Mouse (Mus musculus): Measurements from ENCODE around the gene Deup1.
"Not testable (repeated sequence)": the region's sequence is repeated elsewhere in the genome, so short reads cannot be mapped to it uniquely, and the experiment has no call there.

Gene Deup1

DNA sequence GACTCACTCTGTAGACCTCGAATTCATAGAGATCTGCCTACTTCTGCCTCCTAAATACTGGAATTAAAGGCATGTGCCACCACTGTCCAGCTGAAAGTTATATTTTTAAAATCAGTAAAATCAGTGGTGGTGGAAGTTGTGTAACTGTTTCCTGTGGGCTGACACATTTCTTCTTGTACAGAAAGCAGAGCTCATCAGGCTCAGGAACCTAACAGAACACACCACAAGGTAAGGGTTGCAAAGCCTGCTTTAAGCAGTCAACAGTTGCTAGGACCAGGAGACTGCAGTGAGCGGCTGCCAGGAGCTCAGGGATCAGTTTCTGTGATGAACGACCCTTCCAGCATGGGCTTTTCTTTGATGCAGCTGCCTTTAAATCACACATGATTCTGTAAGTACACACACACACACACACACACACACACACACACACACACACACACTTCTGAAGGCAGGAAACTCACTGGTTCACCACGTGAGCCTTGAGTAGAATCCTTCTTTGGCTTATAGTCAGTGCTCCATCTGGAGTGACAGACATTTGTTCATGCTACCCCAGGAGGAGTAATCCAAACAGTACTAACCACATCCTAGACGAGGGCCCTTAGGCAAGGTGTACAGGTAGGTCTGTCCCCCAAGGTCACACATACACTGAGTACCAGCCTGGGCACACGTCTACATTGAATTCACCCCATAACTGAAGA is 40.4 kb downstream of the Deup1 start:
- no peak for DNase-seq (ENCODE audit: low spot score)

DNA sequence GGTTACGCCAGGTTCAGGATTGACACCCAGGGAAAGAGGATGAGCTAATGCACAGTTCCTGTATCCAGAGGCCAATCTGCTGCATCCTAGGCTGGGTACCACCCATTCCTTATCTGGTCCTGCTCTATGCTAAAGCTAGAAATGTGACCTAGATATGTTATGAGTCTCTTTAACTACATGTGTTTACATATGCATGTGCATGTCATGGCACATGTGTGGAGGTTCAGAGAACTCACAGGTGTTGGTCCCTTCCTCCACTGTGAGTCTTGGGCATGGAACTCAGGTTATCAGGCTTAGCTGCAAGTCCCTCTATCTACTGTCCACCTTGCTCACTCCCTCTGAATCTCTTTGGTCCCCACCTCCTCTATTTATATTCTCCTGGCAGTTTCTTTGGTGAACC is 41.8 kb downstream of the Deup1 start:
- DNase-seq (ENCODE audit: low spot score), result no peak

DNA sequence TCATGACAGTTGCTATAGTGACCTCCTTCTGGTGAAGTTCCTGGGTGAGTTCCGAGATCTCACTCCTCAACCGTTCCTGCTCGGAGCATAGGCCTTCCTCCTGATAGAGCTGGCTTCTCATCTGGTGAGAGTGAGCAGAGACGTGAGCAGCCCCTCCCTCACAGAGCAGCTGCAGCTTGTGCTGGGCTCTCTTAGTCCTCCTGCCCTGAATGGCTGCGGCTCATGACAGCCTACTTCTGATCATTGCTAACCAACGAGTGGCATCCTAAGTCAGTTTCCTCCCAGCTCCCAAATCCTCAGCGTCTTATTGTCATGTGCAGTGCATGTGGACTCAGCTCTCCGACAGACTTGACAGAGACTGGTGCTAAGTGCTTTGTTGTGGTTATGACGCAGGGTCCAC is 43.5 kb downstream of the Deup1 start:
- DNase-seq (ENCODE audit: low spot score), result no peak

DNA sequence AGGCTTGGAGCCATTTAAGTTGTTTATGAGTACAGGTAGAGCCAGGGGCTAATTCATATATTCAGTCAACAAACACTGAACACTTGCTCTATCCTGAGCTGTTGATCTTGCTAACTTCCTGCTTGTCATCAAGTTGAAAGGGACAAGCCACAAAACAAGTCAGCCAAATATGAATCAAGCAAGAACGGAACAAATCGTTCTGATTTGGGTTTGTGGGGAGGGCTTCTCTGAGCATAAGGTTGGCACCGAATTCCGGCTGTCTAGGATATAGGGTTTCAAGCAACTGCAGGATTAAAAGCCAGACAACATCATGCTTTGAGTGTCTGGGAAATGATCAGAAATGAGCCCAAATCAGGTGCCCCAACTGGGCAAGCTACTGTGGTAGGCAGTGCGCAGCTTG is 45.7 kb downstream of the Deup1 start:
- DNase-seq (ENCODE audit: low spot score), result no peak

DNA sequence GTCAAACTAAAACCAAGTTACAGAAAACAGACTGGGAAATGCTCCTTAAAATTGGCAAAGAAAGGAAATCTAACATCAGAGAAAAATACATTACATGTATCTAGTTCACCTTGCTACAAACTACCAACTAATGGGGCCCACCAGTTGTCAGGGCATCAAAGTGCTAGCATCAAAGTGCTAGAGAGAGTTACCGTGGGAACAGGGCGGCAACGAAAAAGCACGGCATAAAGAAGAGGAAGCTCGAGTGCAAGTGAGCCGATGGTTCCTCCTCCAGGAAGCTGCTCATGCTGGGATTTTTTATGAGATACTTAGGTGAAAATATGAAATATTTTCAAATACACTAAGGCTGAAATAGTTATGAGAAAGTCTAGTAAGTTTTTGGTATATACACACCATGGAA is 47.6 kb downstream of the Deup1 start:
- no peak for DNase-seq (ENCODE audit: low spot score)

DNA sequence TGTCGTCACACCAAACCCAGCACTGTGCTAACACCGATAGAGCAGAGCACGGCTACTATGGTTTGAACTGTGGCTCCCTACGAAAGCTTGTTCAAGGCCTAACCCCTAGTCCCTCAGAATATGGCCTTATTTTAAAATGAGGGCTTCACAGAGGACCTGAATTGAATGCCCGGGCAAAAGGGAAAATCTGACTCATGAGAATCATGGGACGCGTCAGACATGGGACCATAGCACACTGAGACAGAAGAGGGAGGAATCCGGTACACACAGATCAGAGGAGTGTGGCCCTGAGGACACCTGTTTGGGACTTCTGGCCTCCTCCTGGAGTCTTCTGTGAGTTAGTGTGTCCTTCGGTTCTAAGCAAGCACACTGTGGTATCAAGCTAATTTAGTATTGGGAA is 48.8 kb downstream of the Deup1 start:
- no peak for DNase-seq (ENCODE audit: low spot score)

DNA sequence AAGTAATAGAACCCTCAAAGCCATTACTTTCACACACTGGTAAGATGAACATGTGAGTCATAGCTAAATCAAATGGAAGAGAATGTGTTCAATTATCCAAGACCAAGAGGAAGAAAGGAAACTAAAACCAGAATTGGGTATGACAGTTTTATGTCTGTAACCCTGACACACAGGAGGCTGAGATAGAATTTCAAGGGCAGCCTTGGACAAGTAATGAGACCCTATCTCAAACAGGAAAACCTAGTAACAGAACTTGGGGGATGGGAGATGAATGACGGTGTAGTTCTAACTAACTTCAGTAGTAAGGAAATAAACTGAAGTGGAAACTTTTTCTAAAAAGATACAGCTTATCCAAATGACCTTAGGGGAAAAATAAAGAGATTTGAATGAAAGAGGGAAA is 49.3 kb downstream of the Deup1 start:
- DNase-seq (ENCODE audit: low spot score), result no peak

DNA sequence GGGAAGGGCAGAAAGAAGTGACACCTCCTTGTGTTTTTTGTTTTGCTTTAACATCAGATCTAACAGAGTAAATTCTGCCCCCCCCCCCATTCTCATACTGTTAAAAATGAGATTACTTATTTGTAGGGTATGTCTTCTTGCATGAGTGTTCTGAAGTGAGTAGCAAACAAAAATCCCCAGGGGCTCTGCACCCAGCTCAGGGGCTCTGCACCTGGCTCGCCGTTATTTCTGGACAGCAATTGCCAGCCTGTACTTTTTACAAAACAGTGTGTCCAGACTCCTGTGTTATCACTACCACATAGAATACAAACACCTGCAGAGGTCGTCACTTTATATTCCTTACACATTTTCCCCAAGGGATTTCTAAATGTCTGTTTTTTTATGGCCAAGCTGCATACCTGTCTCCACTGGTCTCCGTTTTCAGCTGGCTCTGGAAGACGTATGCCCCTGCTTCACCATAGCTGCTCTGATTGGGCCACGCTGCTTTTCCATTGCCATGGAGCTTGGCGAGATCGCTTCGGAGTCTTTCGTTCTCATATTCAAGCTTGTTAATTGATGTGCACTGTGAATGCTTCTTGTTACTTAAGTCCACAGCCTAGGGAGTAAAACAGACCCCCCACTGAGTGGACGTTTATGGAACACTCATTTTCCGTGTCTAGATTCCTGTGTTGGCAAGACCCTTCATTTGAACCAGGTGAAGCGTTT is 52.8 kb downstream of the Deup1 start:
- DNase-seq (ENCODE audit: low spot score), result no peak

DNA sequence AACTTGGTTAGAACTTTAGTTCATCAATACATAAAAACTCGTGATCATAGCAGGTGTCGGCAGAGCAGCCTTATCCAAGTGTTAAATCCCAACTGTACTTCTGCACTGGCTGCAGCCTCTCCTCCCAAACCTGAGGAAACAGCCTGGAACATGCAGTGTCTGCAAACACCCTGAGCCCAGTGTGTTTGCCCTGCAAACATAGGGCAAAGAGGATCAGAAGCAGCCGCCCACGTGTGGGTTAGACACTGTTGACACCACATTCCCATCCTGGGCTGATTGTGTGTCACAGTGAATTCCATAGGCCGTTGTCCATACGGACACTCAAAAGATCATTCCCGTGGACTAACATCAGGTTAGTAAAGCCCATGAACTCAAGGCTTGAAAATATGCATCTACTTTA is 65.4 kb downstream of the Deup1 start:
- DNase-seq (ENCODE audit: low spot score), result no peak

DNA sequence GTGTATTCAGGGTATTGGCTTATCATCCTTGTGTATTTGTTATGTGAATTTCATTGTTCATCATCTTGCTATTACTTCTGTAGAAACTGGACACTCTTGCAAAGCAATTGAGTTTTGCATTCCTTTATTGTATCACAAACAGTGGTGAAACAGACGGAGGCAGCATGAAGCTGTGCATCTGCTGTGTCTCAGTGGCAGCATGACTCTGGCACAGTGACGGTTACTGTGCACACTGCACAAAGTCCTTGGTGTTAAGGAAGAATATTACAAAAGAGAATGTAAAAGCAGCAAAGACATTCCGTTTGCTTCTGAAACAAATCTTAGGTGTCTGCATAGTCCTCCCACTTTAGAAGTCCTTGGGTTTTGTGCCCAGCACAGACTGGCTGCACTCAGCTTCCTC is 67.3 kb downstream of the Deup1 start:
- DNase-seq (ENCODE audit: low spot score), result no peak

DNA sequence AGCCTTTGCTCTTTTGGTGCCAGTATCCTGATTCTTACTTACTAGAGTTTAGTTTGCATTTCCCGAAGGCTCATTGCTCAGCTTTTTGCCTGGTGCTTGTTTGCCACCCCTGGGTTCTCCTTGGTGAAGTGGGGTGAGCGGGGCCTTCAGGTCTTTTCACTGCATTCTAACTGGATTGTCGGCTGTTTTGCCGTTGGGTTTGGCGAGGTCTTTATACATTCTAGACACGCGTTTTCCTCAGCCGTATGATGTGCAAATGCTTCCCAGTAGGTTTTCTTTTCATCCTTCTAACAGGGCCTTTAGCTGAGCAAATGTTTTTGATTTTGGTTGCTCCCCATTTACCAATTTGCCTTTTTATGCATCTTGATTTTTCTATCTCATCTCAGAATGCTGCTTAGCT is 74.4 kb downstream of the Deup1 start:
- no peak for DNase-seq (ENCODE audit: low spot score)

DNA sequence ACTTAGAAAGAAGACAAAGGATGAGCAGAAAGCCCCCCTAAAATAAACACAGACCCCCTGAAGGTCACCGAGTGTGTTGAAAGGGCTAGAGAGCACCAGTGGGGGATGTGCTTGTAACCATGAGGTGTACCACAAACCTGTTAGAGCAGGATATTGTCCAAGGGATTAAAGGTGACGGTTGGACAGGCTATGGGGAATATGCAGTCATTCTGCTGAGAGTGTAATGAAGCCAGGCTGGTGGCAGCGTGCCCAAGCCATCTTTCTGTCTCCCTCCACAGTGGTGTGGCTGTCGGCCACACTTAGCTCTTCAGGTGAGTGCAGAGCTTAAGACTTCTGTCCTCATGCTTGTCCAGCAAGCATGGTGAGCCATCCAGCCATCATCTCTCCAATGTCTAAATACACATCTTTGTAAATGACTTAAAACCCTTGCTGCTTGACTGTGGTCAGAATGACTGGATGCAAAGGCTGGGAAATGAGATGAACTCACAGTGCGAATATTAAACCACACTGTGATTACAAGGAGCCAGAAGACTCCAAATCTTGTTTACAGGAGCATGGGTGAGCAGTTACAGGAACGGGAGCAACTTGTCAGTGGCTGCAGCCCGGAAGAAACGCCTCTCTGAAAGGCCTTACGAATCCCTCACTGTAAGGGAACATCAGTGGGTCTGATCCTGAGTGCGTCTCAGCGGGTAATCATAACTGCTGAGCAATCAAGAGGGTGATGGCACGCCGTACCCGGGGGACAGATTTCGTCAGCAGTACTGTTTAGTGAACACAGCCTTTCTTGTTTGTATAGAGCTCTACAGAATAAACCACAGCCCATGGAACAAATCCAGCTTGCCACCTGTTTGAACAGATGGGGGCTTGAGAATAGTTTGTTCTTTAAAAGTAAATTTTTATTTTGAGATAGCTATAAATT is 75.5 kb downstream of the Deup1 start:
- DNase-seq (ENCODE audit: low spot score), result no peak

DNA sequence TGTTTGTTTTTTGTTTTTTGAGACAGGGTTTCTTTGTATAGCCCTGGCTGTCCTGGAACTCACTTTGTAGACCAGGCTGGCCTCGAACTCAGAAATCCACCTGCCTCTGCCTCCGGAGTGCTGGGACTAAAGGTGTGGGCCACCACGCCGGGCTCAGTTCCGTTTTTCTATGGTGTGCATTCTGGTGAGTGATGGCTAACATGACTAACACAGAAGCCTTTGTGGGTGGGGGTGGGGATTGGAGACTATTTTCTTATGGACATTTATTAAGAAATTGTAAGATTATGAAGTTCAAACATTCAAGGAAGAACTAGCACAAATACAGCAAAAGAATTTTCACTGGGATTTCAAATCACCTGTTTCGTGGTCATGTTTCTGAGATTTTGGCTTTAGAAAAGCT is 76.7 kb downstream of the Deup1 start:
- not testable (repeated sequence) for DNase-seq (ENCODE audit: low spot score)

DNA sequence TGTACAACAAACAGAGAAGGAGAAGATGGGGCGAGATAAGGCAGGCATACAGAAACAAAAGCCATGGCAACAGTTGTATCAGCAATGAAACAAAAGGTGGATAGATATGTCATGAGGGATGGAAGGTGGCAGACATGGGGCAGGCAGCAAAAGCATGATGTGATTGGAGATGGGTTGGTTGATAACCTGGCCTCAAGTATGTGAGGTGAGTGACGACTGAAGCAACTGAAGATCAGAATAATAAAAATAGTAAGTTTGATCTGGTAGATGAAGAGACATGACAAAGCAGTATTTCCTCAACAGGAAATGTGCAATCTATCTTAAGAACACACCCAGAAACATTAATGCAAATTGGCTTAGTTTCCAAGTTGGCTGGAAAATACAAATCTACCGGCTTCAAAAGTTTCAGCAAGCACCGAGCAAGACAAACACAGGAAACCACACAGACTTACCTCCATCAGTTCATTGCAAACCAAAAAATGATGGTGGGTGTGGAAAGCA is 77.2 kb downstream of the Deup1 start:
- no peak for DNase-seq (ENCODE audit: low spot score)

DNA sequence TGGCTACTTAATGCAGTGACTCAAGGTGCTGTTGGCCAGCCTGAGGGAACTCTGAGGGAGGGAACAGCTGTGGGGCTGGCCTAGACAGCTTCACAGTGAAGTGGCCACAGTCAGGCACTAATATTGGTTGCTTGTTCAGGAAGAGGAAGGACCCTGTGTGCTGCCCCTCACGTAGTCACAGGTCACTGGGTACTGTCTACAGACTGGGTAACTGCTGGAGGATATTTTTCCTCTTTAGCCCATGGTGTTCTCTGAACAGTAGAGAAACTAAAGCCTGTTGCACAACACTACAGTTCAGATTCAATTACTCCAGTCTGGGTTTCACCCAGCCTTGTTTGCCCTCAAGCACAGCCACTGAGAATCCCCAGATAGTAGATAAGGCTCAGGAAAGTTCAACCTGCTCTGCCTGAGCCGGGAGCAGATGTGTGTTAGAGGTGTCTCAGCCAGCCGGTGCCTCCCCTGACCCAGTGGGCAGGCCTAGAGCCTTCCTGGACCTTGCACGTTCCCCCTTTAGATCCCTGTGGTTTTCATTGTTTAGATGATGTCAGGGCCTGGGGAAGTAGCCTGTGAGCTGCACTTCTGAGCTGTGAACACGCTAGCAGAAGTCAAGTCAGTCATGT is 85.9 kb downstream of the Deup1 start:
- no peak for DNase-seq (ENCODE audit: low spot score)

DNA sequence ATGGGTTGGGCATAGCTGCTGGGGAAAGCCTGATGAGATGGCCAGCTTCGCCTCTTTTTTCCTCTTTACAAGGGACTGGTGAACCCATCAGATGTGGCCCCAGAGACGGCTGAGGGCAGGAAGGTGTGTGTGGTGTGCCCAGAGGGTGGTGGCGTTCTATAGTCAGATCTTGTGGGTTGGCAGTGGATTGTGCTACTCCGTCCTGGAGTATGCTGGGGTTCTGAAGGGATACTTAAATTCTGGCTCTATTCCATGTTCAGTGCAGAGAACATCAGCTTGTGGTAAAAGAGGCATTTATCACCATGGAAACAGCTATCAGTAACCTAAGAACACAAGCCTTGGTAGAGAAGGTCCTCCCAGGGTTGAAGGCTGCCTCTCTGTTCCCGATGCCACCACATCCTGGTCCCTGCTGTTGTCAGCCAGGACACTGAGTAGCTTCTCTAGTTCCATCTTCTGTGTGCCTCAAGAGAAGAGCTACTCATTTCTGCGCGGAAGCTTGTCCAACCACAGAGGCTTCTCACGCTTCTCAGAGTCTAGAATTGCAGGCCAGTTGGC is 88.7 kb downstream of the Deup1 start:
- no peak for DNase-seq (ENCODE audit: low spot score)

DNA sequence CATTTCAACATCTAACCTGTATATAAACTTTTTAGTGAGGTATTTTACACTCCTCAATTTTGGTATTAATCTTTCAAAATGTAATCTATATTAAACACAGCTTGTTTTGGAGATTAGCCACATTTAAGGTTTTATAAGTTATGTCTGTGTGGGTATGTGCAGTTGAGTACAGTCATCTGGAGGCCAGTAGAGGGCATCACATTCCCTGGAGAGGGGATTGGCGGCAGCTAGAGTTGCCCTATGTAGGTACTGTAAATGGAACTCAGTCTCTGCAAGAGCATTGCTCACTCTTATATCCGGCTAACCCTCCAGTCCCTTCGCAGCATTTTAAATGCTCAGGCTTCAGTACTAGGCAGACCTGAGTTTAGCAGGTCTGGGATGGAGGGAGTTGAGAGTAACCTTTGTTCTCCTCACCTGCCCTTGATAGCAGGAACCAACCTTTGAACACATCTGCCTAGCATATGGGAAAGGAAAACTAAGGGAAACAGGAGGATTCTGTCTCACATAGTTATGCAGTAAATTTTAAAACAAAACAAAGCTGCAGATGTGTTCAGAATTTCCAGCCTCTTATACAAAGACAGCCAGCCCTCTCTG is 90.2 kb downstream of the Deup1 start:
- DNase-seq (ENCODE audit: low spot score), result no peak

DNA sequence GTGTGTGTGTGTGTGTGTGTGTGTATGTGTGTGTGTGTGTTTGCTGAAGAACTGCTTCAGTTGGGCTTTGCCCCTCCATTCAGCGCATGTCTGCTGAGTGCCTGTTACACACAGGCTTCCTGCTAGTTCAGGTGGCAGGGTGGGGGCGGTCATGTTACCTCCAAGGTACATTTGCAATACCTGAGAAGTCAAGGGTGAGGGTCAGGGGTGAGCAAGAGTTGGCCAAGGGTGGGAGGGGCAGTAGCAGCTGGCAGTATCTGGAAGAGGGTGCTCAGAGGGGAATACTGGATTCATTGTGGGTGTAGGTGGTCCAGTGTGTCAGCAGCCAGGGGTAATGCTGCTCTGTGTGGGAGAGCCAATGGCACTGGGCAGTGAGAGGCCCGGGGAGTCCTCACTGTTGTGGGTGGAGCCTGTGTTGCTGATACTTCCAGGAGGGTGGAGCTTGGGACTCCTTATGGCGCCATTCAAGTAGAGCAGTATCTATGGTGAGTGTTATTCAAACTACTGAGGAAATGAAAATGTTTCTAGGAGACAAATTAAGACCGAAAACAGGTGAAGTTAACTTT is 90.8 kb downstream of the Deup1 start:
- DNase-seq (ENCODE audit: low spot score), result no peak

DNA sequence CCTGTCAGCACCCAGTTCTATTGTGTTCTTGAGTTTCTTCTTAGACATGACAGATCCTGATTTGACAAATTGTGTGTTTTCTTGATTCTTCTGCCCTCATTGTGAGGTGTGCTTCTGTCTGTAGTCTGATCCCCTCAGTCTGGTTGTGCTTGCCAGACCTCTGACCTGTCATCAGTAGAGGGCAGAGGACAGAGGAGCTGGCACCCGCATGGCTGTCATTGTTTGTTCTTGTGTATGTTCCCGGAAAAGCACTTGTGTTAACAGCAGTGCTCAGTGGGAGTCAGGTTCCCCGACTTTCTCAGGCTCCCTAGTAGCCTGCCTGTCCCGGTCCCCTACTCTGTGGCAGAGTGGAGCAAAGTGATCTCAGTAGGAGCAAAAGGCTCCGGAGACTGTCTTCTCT is 92.3 kb downstream of the Deup1 start:
- DNase-seq (ENCODE audit: low spot score), result no peak

DNA sequence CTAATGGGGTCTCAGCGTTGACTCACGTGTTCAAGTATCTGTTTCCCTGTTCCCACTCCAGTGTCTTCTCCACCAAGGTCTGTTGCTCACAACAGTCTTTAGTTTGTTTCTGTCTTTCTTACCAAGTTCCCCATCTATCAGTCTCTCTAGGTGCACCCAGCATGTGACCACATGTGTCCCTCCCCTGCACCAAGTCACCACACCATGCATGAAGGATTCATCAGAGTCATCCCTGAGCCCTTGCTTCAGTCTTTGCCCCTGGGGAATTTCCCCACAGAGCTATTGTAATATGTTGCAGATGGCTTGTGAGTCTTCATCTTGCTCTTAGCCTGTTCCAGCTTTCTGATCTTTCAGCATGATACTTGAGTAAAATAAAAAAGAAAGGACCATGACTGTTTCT is 93.6 kb downstream of the Deup1 start:
- DNase-seq (ENCODE audit: low spot score), result no peak

DNA sequence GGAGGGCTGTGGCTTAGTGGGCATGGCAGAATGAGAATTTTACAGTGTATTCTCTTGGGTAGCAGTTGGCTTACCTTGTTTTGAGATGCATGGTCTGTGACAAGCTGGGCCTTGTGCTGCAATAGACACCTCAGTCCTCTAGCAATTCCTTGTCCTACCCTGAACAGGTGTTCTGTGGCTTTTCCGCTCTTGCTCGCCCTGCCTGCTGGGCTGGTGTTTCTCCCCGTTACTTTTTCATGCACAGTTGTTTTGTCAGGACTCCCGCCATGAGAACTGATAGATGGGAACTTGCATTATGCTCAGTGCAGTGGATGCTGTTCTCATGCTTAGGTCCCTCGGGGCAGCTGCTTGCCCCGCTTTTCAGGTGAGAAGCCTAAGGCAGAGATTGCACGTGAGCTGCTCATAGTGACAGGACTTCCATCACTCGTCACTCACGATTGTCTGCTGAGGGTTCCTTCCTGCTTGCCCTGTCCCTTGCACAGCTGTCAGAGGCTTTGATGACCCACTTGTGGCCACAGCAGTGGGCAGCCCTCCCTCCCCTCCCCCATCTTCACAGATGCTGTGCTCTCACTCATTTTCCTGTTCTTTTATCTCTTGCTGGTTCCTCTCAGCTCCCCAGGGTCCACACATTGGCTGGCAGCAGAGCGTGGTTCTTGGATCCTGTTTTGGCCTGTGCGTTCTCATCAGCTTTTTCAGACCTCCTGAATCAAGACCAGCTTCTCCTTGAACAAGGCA is 94.2 kb downstream of the Deup1 start:
- no peak for DNase-seq (ENCODE audit: low spot score)

Measured in left cerebral cortex, adult 11 months (tissue).